In genomic region chr4:119077084-119077682, GRCm38 (mm10) we compare ENCODE assay signal across 8 mouse cellular contexts. TPM values are rescaled to one million over a fixed set of nuclear protein-coding genes. Genes with fewer than 3 reads are reported as not detected.
DNase-seq lines count a peak whose midpoint lies in the region; ATAC-seq and TF ChIP-seq lines count a peak whose summit lies in the region.

No protein-coding gene starts in this region.

- H3K36me3 ChIP-seq in embryonic facial prominence, embryonic 10.5 days (replicated peaks), result no peaks in the 10 kb centered on the region
- H3K36me3 ChIP-seq in liver, embryonic 12.5 days, result no peaks in the 10 kb centered on the region

- H3K4me1 ChIP-seq in embryonic facial prominence, embryonic 10.5 days, result peaks cover 47% of the 10 kb centered on the region
- H3K4me1 ChIP-seq in liver, embryonic 12.5 days, result peaks cover 52% of the 10 kb centered on the region

- 71% methylated on average over 13 of the region's 13 CpGs for WGBS in embryonic facial prominence, embryonic 10.5 days
- 16% methylated on average over 13 of the region's 13 CpGs for WGBS in liver, embryonic 12.5 days (ENCODE audit: insufficient replicate concordance)

- peak overlapping the region; percentile 4; the same call in 1 of the 2 replicates for H3K27ac ChIP-seq in layer of hippocampus, adult 2 months
- H3K27ac ChIP-seq in embryonic facial prominence, embryonic 10.5 days (replicated peaks), result 0 out of 2 replicates have a peak overlapping the region, but pooled peaks have one; percentile 40
- peak overlapping the region; percentile 89 for H3K27ac ChIP-seq in liver, embryonic 12.5 days

- H3K9ac ChIP-seq in liver, embryonic 12.5 days, result peak overlapping the region; percentile 62

- ATAC-seq in liver, embryonic 12.5 days, result peak; percentile 94
- no peak for ATAC-seq in CD4-positive, CD25-positive, alpha-beta regulatory T cell, adult 4 months

- peaks cover 20% of the 10 kb centered on the region for H3K27me3 ChIP-seq in embryonic facial prominence, embryonic 10.5 days (replicated peaks; ENCODE audit: low read depth, poor library complexity, severe bottlenecking)
- H3K27me3 ChIP-seq in liver, embryonic 12.5 days (replicated peaks), result peaks cover 33% of the 10 kb centered on the region

- H3K9me3 ChIP-seq in embryonic facial prominence, embryonic 10.5 days, result no peaks in the 10 kb centered on the region
- H3K9me3 ChIP-seq in liver, embryonic 12.5 days (replicated peaks), result no peaks in the 10 kb centered on the region

- intact Hi-C loops in heart, postnatal 14 days (cut with DNase I), result no loop called here

- peak overlapping the region; percentile 57 for H3K4me2 ChIP-seq in liver, embryonic 12.5 days

- no peak for TF ChIP-seq CTCF in layer of hippocampus, adult 2 months (conservative IDR thresholded peaks at IDR 0.05)

- peak; percentile 36 to 51 for DNase-seq in layer of hippocampus, adult 2 months (ENCODE audit: low spot score in 2 of 2)
- DNase-seq in layer of hippocampus, adult 11-12 months (ENCODE audit: low spot score), result no peak
- peak; percentile 34 for DNase-seq in adrenal gland, postnatal 25 days
- DNase-seq in embryonic facial prominence, embryonic 10.5 days (ENCODE audit: low spot score), result no peak
- DNase-seq in heart, postnatal 14 days, result peak; percentile 27 to 67
- DNase-seq in embryo, embryonic 9.5 days (ENCODE audit: extremely low spot score), result no peak

- H3K4me3 ChIP-seq in layer of hippocampus, adult 2 months, result no peak overlapping the region
- H3K4me3 ChIP-seq in embryonic facial prominence, embryonic 10.5 days, result no peak overlapping the region
- peak overlapping the region; percentile 29; the same call in 1 of the 2 replicates for H3K4me3 ChIP-seq in liver, embryonic 12.5 days

RNA-seq across cellular contexts. Expression of gene Slc2a1, which starts 31.3 kb away (rescaled TPM):
- 10 to 100 TPM; 94.5 to 96.4 TPM for total RNA-seq in layer of hippocampus, adult 2 months (2021)
- total RNA-seq in adrenal gland, postnatal 25 days (2021), result 19.7 and 21.6 TPM in 2 replicates
- polyA plus RNA-seq in embryonic facial prominence, embryonic 10.5 days (2016; fragmentation: Nextera tagmentation; extraction: Ambion mirVana), result 140 and 166 TPM in 2 replicates
- total RNA-seq in heart, postnatal 14 days (2021), result 1 to 10 TPM; 6.2 to 8.5 TPM
- polyA plus RNA-seq in liver, embryonic 12.5 days (2016; fragmentation: Nextera tagmentation; extraction: Ambion mirVana), result 309 TPM in 2 replicates
- 10 to 100 TPM; 33.8 to 49.9 TPM for polyA plus RNA-seq in CD4-positive, CD25-positive, alpha-beta regulatory T cell, adult 4 months (2017; shearing (Covaris generic))

Comparison
In these comparisons a context has a peak if more than half of its experiments do, and no peak if none do; other contexts are left out.
1. DNase-seq: peak in layer of hippocampus, adult 2 months (2 of 2), adrenal gland, postnatal 25 days (single experiment) and heart, postnatal 14 days (2 of 2); none in layer of hippocampus, adult 11-12 months (single experiment), embryonic facial prominence, embryonic 10.5 days (single experiment) and embryo, embryonic 9.5 days (single experiment).
2. H3K27ac ChIP-seq: peak in every context shown above with its lines; median percentile 89 in liver, embryonic 12.5 days; 40 in embryonic facial prominence, embryonic 10.5 days; 4 in layer of hippocampus, adult 2 months.